ENCODE assay signal across 8 mouse cellular contexts in the genomic region with DNA sequence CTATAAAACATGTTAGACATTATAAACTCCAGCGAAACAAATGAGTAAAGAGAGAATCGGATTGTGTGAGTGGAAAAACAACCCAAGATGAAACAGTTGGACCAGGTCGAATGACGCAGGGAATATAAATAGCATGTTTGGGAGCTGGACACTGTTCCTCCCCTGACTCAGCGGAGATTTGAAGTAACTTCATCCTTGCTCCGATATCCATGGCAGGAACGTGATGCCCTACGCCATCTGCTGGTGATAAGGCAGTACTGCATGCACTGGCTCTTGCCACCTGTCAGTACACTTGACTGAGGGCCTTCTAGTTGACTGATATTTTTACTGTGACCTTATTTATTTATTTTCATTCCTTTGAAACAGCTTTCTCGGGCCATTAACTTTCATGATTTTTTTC.
DNase-seq lines count a peak whose midpoint lies in the region; ATAC-seq and TF ChIP-seq lines count a peak whose summit lies in the region.

No protein-coding gene starts in this region.

- H3K9ac ChIP-seq in midbrain, embryonic 13.5 days (replicated peaks): no peak overlapping the region
- no peak overlapping the region for H3K9ac ChIP-seq in stomach, postnatal 0 days (ENCODE audit: low read length)

- TF ChIP-seq EP300 in stomach, postnatal 0 days (optimal IDR thresholded peaks at IDR 0.05): no peak

- no peaks in the 10 kb centered on the region for H3K9me3 ChIP-seq in midbrain, embryonic 10.5 days (replicated peaks)
- H3K9me3 ChIP-seq in midbrain, embryonic 13.5 days: no peaks in the 10 kb centered on the region
- no peaks in the 10 kb centered on the region for H3K9me3 ChIP-seq in stomach, postnatal 0 days (ENCODE audit: control insufficient read depth, low read length)

- no peak overlapping the region for H3ac ChIP-seq in myocyte (ENCODE audit: control insufficient read depth, insufficient read length)

- WGBS in midbrain, embryonic 10.5 days: 27% methylated on average over 9 of the region's 9 CpGs
- WGBS in midbrain, embryonic 13.5 days: 26% methylated on average over 9 of the region's 9 CpGs
- WGBS in stomach, postnatal 0 days: 12% methylated on average over 9 of the region's 9 CpGs

- no peak overlapping the region for H3K27ac ChIP-seq in midbrain, embryonic 10.5 days (replicated peaks)
- H3K27ac ChIP-seq in midbrain, embryonic 13.5 days: no peak overlapping the region
- H3K27ac ChIP-seq in gastrocnemius, adult 2 months: peak overlapping the region; percentile 94
- no peak overlapping the region for H3K27ac ChIP-seq in stomach, postnatal 0 days (replicated peaks)

- no peaks in the 10 kb centered on the region for H3K27me3 ChIP-seq in midbrain, embryonic 10.5 days (ENCODE audit: low read depth, poor library complexity, severe bottlenecking)
- no peaks in the 10 kb centered on the region for H3K27me3 ChIP-seq in midbrain, embryonic 13.5 days
- no peaks in the 10 kb centered on the region for H3K27me3 ChIP-seq in myocyte (ENCODE audit: control insufficient read depth, insufficient read depth, insufficient read length)
- H3K27me3 ChIP-seq in stomach, postnatal 0 days (ENCODE audit: control insufficient read depth, insufficient read depth, low read length): no peaks in the 10 kb centered on the region

- intact Hi-C loops in gastrocnemius, adult 2 months (cut with DNase I): loop anchor here (1.0 to 2.0 kb wide), 2 partner anchors 92 to 155 kb away; no protein-coding TSS in a partner anchor
- intact Hi-C loops in left cerebral cortex, postnatal 36 days (cut with DNase I): loop anchor here (2.0 to 10.0 kb wide), 3 partner anchors 93 to 355 kb away; no protein-coding TSS in a partner anchor

- no peak for TF ChIP-seq POLR2A in myocyte (IDR thresholded peaks at IDR 0.05; ENCODE audit: insufficient read length, low read depth)

- H3K4me2 ChIP-seq in midbrain, embryonic 13.5 days (replicated peaks): no peak overlapping the region
- peak overlapping the region; percentile 8 for H3K4me2 ChIP-seq in myocyte (ENCODE audit: low read depth)
- H3K4me2 ChIP-seq in stomach, postnatal 0 days (replicated peaks; ENCODE audit: low read depth): no peak overlapping the region

- H3K79me2 ChIP-seq in myocyte (ENCODE audit: control insufficient read depth, insufficient read depth): no peaks in the 10 kb centered on the region

- H3K36me3 ChIP-seq in midbrain, embryonic 10.5 days: no peaks in the 10 kb centered on the region
- no peaks in the 10 kb centered on the region for H3K36me3 ChIP-seq in midbrain, embryonic 13.5 days
- peaks cover 4% of the 10 kb centered on the region for H3K36me3 ChIP-seq in myocyte (ENCODE audit: control insufficient read depth, insufficient read depth)
- H3K36me3 ChIP-seq in stomach, postnatal 0 days (ENCODE audit: control insufficient read depth, insufficient read depth, low read length): 0 out of 2 replicates have a peak, but pooled peaks cover 3% of the 10 kb centered on the region

- ATAC-seq in midbrain, embryonic 13.5 days: no peak
- peak; percentile 77; the same call in 1 of the 2 replicates for ATAC-seq in stomach, postnatal 0 days (ENCODE audit: low FRiP score, low TSS enrichment)

- TF ChIP-seq CTCF in gastrocnemius, adult 2 months (IDR thresholded peaks at IDR 0.05): no peak; the same call in 1 of the 2 replicates
- peak; percentile 99 for TF ChIP-seq CTCF in stomach, postnatal 0 days (IDR thresholded peaks at IDR 0.05; ENCODE audit: low read depth)

- H3K4me1 ChIP-seq in midbrain, embryonic 10.5 days: peaks cover 13% of the 10 kb centered on the region; the same call in 1 of the 2 replicates
- H3K4me1 ChIP-seq in midbrain, embryonic 13.5 days (replicated peaks): peaks cover 13% of the 10 kb centered on the region
- no peaks in the 10 kb centered on the region for H3K4me1 ChIP-seq in stomach, postnatal 0 days (replicated peaks; ENCODE audit: control insufficient read depth, insufficient read depth)

- H3K4me3 ChIP-seq in midbrain, embryonic 10.5 days: no peak overlapping the region
- no peak overlapping the region for H3K4me3 ChIP-seq in midbrain, embryonic 13.5 days (replicated peaks)
- peak overlapping the region; percentile 65 for H3K4me3 ChIP-seq in gastrocnemius, adult 2 months
- no peak overlapping the region for H3K4me3 ChIP-seq in myocyte
- H3K4me3 ChIP-seq in stomach, postnatal 0 days (ENCODE audit: low read depth, low read length): no peak overlapping the region

- DNase-seq in midbrain, embryonic 10.5 days (ENCODE audit: low spot score): peak; percentile 77
- DNase-seq in cerebellum, postnatal 10 days: peak; percentile 86 to 90
- DNase-seq in gastrocnemius, adult 2 months: peak; percentile 93
- DNase-seq in kidney, adult 11 months: peak; percentile 80
- peak; percentile 58 to 75 for DNase-seq in left cerebral cortex, postnatal 36 days (ENCODE audit: low spot score in 2 of 2)
- peak; percentile 85 for DNase-seq in stomach, postnatal 0 days (ENCODE audit: low spot score)

TF ChIP-seq in myocyte, 11 proteins besides CTCF, POLR2A, EP300 and RAD21:
- TF ChIP-seq MYOG (IDR thresholded peaks at IDR 0.05; ENCODE audit: control insufficient read depth in 1 of 3, insufficient read depth in 1 of 3, insufficient read length in 2 of 3, low read depth in 2 of 3) (peak in 1 of 3 experiments; percentile 66), E2F4 (IDR thresholded peaks at IDR 0.05; ENCODE audit: insufficient read depth) (no peak), POLR2AphosphoS2 (IDR thresholded peaks at IDR 0.05; ENCODE audit: insufficient read length, low read depth) (peak; percentile 60), MAX (IDR thresholded peaks at IDR 0.05; ENCODE audit: low read depth) (no peak), TCF12 (IDR thresholded peaks at IDR 0.05; ENCODE audit: insufficient read depth, poor library complexity, severe bottlenecking) (no peak), MYOD1 (IDR thresholded peaks at IDR 0.05; ENCODE audit: control insufficient read depth in 1 of 3, insufficient read length in 2 of 3, low read depth in 2 of 3) (peak; percentile 24 to 88 (median 67)), SRF (IDR thresholded peaks at IDR 0.05; ENCODE audit: control insufficient read depth, insufficient read length, low read depth) (peak; percentile 60), TCF3 (IDR thresholded peaks at IDR 0.05; ENCODE audit: insufficient read length, low read depth) (no peak), CEBPB (IDR thresholded peaks at IDR 0.05; ENCODE audit: insufficient read depth, poor library complexity, severe bottlenecking) (no peak)
